Mouse (Mus musculus) embryo, embryonic 11 days (tissue): ENCODE data around the gene Polm.

Source experiments
- DNase-seq: peaks from one replicate; pipeline ENCODE4 v3.0.0-alpha.2; 2015

The Polm gene

DNA sequence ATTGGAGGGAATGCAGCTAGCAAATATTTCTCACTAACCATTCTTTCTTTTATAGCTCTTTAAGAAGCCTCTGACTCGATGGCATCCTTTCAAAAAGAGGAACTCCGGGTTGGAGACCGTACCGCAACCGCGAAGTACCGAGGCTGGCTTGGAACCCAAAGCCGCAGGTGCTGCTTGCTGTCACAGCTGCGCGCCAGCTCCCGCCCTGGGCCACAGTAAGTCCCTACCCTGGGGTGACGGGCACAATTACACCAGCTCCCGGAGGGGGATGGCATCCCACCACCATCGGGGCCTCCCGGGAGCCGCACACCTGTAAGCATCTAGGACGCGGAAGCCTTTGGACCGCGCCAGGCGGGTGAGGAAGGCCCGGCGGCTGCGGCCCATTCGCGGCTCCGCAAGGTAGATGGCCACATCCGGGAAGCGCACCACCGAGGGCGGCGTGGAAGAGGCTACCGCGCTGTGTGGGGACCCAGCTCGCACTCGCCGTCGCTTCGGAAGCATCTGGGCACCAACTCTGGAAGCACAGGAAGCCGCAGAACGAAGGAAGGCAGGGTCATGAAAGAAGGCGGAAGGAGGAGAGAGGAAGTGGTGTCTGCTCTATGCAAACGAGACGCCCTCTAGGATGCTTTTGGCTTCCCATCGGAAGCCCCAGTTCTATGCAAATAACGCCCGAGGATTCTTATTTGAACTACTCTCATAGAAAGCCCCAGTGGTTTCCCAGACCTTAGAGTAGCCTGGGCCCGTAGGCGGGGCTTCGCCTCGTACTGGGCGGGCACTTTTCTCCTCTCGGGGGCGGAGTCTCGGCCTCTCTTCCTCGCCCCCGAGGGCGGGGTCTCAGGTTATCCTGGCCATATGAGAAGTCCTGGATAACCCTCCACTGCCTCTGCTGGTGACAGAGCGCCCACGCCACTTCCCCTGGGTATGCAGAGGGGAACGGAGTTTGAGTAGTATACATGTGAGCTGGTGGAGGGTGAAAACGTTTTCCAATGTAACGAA, at the start of gene Polm:
Gene Polm, minus strand, starts transcription at position 766 of the 996 bp plus-strand sequence.
- peak; percentile 99 for DNase-seq

DNA sequence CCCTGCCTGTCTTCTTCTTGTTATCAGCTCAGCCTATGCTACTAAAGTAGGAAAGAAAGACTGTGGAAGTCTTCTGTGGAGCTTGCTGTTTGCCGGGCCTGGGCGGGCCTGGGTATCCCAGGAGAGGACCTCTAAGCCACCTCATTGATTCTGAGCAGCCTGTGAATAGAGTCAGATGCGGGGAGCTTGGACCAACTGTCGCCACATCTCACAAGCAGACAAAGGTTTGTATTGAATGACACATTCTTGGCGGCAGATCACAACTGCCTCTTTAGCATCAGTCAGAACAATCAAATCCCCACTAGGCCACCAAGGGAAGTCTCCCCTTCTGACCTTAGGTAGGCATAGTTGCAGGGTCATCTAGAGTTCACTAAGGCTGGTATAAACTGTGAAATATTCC, 49.4 kb upstream of the Polm start:
- peak; percentile 53 for DNase-seq

DNA sequence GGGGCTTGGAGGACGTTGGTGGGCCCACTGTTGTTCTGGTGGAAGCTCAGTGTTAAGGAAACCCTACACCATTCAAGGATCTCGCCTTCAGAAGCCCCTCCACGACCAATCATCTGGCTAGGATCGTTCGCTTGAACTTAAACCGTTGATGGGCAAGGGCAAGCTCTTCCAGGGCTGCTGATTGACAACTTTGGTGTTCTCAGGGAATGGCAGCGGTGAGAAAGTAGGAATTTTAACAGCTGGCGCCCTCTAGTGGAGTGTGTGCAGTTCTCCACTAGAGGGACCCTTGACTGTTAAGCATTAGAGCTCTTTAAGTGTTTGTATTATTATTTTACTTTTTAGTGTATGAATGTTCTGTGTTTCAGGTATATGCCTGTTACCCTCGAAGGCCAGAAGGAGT, 48.4 kb upstream of the Polm start:
- DNase-seq, result peak; percentile 85

DNA sequence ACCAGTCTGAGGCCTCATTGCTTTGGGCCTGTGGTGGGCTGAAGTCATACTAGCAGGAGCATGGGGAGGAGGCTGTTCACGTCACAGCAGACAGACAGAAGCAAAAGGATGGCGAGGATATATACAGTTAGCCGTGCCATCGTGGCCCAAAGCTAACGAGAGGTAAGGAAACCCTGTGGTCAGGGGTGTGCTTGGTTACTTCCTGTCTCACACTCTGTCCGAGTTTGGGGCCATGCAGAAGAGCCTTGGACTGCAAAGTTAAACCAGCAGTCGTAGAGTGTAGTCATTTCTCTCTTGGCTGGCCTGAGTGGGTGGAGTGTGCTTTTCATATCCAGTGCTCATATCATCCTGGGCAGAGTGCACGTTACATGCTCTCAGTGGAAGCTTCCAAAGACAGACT, 44.7 kb upstream of the Polm start:
- DNase-seq, result no peak

DNA sequence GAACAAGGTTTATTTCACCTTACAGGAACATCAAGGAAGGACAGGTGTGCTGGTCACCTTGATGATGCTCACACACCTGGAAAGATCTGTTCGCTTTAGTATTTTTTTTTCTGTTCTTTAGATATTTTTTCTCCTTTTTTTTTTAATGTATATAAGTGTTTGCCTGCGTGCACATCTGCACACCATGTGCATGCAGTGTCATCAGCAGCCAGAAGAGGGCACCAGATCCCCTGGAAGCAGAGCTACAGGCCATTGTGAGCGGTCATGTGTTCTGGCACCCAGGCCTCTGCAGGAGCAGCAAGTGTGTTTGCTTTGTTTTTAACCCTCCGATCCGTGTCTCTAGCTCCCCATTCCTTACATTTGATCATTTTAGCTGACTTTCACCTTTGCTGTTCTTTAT, 42.1 kb upstream of the Polm start:
- peak; percentile 77 for DNase-seq

DNA sequence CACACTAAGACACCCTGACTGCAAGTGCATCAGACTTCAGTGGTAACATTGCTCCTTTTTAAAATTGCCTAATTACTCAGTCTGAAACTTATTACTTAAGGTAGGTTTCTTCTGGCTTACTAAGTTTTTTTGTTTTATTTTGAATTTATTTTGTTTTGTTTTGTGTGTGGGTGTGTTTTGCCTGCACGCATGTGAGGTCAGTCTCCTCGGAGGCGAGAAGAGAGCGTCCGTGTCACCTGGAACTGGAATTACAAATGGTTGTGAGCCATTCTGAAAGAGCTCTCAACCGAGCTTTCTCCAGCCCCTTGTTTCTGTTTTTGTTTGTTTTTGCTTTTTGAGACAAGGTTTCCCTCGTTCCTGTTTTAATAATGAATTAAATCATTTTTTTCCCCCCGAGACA, 40.8 kb upstream of the Polm start:
- DNase-seq, result no peak

DNA sequence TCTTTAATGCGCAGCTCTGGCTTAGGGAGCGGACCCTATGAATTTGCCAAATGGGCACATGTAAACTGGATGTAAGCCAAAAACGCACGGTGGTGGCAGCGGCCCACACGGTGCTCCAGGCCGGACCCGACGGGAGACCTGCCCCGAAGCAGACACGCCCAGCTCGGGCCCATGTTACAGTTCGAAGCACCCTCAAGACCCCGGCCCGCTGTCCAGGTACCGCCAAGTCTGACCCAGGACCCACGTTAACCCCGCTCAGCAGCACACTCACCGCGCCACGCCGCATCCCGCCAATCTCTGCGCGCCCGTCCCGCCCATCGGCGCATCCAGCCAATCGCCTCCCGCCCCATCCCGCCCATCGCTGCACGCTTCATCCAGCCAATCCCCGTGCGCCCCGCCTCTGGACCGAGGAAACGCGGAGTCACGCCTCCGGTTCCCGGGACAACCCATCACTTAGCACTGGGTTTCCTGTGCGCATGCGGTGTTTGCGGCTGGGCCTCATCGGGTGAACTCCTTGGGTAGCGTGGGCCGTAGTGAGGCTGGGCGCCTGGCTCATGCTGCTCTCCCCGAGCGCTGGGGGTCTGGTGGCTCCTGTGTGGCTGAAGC, 40.2 kb upstream of the Polm start, which contains the start of gene Pold2:
Gene Pold2, minus strand, starts transcription at position 372 of the 606 bp plus-strand sequence.
- peak; percentile 100 for DNase-seq

DNA sequence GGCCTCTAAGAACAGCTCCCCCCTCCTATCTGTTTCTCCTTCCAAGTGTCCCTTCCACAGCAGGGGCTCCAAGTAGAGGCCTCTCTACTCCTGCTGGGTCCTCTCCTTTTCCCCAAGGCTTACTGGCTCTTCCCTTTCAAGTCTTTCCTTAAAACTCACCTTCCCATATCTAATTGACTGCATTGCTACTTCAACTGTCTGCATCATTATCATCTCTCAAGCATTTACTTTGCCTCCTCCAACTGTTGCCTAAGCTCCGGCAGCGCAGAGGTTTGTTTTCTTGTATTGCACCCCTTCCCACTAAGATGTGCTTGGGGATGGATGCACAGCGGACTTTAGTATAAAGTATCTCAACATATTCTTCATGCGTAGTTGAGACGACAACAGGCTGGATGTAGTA, 39.6 kb upstream of the Polm start:
- DNase-seq, result no peak

DNA sequence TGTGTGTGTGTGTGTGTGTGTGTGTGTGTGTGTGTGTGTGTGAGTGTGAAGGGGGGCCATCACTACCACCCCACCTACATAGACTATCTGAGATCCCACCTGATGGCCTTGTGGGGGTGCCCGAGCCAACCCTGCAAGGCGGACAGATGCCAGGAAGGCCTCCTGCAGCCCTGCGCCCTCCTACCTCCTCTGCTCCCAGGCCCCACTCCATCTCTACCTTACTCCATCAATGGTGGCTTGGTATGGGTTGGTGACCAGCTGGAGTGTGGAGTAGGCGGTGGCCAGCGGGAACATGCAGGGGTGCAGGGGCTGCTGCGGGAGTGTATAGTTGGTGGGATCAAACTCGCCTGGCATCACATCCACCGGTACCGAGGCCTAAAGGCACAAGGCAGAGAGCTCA, 35.4 kb upstream of the Polm start:
- DNase-seq, result no peak

DNA sequence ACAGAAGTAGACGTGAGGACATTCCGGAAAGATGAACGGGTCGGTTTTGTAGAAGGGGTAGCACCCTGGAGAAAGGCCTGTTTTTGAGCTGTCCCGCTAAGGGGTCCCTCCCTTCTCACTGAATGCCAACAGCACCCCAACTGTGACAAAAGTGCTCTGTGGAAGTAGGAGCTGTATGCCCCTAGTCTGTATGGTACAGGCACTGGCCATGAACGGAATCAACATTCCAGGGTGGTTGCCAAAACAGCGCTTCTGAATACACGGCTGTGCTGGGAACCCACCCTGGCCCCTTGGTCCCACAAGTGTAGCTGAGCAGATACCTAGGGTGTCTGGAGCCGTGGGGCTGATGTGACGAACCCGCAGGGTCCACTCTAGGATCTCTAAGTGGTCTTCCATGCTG, 34.9 kb upstream of the Polm start:
- DNase-seq, result no peak

DNA sequence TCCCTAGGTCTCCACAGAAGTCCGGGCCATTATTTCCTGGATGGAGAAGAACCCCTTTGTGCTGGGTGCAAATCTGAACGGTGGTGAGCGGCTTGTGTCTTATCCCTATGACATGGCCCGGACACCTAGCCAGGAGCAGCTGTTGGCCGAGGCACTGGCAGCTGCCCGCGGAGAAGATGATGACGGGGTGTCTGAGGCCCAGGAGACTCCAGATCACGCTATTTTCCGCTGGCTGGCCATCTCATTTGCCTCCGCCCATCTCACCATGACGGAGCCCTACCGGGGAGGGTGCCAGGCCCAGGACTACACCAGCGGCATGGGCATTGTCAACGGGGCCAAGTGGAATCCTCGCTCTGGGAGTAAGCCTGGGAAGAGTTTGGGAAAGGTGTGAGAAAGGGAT, 32.3 kb upstream of the Polm start:
- no peak for DNase-seq

DNA sequence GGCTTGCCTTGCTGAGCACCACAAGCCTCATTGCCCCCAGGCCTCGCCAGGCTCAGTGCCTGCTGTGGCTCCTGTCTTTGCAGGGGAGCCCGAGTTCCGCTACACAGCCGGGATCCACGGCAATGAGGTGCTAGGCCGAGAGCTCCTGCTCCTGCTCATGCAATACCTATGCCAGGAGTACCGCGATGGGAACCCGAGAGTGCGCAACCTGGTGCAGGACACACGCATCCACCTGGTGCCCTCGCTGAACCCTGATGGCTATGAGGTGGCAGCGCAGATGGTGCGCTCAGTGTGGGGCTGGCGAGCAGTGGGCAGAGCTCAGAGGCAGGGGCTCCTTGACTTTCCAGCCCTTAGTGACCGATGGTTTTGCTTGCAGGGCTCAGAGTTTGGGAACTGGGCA, 31.5 kb upstream of the Polm start:
- DNase-seq, result no peak

DNA sequence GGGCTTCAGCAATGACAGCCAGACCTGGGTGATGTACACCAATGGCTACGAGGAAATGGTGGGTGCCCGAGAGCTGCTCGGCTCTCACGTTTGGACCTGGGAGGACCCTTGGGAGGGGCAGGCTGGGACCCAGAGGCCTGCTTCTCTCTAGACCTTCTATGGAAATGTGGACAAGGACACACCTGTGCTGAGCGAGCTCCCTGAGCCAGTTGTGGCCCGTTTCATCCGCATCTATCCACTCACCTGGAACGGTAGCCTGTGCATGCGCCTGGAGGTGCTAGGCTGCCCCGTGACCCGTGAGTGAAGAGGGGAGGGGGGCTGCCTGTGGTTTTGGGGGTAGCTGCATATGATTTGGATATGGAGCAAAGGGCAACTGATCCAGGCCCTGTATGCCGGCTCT, 30.5 kb upstream of the Polm start:
- DNase-seq, result no peak

DNA sequence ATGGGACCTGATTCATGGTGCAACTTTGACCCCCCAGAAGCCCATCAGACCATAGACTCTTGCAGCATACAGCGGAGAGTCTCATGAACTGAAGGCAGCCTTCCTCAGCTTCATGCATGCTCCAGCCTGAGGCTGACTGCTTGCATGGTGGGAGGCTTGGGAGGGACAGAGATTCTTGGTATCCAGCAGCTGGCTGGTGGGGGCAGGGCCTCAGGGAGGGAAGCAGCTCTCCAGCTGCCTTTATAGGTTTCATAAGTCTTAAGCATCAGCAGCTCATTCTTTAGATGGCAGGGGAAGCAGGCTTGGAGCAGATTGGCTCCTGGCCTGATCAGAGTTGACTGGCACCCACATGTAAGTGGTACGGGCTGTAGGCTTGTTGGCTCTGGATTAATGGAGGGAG, 29.4 kb upstream of the Polm start:
- DNase-seq, result no peak

DNA sequence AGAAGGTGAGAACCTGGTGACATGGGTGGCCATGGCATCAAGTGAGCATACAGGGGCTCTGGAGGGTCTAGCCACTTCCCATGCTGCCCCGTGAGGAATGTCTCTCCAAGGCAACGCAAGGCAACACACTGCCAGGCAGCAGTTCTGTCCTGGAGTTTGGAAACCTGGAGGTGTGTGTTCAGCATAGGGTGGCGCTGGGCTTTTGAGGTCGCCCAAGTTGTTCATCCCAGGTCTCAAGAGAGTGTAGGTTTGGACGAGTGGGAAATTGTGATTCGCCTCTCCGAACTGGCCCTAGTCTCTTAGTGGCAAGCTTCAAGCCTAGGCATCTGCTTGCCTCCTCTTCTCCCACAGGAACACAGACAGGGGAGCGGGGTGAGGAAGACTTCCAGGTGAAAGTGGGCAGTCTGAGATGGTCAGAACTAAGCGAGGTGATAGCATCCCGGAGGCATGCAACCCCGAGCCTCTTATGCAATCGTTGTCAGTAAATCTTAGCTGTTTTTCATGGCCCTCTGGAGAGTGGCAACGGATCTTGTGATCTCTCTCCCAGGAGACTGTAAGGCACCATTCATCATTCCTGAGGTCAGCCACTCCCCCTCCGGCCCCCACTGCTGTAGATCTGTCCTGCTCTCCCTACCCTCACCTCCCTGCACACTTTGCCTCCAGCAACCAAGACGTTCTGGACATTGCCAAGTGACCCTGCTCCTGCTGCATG, 24.7 kb upstream of the Polm start:
- peak; percentile 41 for DNase-seq

DNA sequence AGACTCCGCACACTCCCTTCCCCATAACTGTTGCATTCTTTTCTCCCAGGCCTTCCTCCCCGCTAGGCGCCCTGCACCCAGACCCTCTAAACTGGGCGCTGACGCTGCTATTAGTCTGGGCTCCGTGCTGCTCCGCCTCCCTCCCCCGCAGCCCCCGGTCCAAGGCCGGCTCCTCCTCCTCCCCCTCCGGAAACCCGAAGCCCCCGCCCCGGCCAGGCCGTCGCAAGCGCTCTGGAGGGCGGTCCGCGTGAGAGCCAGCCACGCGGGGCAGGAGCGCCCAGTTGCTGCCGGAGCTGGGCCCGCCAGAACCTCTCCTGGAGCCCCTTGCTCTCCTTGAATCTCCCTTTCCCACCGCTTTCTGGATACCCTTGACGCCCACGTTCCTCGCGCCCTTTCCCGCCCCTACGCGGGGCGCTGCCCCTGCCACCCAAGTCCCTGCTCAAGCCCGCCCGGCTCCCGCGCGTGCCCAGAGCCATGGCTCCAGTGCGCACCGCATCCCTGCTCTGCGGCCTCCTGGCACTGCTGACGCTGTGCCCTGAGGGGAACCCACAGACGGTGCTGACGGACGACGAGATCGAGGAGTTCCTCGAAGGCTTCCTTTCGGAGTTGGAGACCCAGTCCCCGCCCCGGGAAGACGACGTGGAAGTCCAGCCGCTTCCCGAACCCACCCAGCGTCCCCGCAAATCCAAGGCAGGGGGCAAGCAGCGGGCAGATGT, 24.0 kb upstream of the Polm start, which contains the start of gene Aebp1:
Gene Aebp1, plus strand, starts transcription at position 270 of the 716 bp plus-strand sequence.
- DNase-seq, result peak; percentile 66

DNA sequence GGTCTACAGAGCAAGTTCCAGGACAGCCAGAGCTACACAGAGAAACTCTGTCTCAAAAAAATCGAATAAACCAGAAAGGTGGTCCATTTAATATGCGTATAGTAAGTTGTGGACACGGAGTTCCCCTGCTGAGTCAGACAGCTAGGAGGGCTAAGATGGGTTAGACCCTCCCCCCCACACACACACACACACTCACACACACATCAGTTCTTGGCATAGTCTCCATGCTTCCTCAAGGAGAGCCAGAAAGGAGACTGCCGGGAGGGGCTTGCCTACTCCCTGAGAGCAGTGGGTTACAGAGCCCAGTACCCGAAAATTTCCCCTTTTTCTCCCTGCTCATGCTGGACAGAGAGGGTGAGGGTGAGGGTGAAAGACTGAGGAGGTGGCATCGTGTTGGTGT, 22.8 kb upstream of the Polm start:
- no peak for DNase-seq

DNA sequence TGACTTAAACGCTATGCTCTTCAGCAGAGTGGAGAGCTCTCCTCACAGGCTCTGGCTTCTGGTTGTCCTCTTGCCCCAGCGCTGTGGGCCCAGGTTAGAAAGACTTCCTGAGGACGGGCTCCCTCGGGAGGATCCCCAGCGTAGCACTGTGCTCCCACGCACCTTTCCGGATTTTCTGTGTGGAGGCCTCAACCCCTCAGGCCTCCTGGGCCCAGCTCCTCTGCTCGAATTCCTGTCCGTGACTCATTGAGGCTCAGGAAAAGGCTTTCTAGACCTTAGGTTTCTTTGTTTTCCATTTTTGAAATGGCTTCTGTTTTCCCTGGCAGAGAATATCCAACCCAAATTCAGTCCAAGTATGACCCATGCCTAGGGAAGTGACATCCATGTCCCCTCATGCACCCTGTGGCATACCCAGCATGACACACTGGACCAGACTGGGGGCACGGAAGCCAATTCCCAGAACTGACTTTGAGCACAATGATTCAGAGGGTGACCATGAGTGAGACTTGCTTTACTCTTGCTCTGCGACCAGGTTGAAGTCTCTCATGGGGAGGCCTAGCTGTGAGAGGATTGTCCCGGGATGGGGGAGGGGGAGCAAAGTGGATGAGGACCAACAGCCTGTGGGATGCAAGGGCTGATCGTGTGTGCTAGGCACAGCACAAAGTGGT, 22.2 kb upstream of the Polm start:
- DNase-seq, result no peak

DNA sequence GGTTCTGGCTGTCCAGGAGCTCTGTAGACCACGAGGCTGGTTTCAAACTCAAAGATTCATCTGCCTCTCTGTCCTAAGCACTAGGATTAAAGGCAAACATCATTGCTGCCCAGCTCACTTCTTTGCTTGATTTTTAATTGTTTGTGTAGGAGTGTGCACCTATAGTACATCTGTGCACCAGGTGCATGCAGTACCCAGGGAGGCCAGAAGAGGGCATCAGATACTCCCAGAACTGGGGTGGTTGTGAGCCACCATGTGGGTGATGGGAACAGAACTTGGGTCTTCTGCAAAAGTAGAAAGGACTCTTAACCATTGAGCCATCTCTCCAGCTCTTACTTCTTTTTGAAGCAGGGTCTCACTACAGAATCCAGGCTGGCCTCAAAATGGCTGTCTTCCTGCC, 20.9 kb upstream of the Polm start:
- DNase-seq, result no peak

DNA sequence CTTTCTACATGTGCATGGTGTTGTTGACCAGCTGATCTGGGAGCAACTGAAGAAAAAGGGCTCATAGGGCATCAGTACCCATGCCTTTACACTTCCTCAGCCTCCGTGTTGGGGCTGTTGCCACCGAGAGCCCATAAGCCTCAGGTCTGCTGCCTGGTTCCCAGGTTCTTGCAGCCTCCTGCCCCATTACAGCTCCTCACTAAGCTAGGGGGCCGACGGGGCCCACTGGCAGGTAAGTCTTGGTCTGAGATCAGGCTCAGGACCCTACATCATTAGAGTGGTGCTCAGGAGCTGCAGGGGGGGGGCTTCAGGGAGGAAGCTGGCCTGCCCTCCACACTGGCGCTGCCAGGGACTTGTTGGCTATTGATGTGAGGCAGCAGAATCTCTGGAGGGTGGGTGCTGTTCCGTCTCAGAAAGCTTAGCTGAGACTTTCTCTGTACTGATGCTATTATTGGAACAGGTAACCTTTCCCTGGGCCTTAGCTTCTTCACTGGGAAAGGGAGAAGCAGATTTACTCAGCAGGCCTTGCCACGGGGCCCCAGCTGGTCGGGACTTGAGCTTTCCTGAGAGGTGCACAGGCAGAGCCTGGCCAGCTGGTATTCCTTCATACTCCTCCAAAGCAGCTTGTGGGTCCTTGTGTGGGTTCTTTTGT, 18.8 kb upstream of the Polm start:
- no peak for DNase-seq

DNA sequence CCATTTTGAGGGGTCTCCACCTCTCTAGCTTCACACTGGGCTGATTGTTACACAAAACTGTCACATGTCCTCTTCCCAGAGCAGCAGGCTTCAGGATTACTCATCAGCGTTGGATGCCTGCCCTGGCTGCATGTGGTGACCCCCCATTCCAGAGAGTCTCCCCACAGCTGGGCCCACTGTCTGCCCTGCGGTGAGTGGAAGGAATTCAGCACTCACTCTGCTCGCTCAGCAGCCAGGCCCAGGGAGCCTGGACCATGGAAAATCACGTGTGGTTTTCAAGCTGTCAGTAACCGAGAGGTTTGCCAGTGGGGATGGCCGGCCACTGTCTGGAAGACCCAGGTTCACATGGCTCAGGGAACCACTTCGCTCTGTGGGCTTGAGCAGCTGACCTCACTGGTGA, 18.1 kb upstream of the Polm start:
- peak; percentile 20 for DNase-seq

DNA sequence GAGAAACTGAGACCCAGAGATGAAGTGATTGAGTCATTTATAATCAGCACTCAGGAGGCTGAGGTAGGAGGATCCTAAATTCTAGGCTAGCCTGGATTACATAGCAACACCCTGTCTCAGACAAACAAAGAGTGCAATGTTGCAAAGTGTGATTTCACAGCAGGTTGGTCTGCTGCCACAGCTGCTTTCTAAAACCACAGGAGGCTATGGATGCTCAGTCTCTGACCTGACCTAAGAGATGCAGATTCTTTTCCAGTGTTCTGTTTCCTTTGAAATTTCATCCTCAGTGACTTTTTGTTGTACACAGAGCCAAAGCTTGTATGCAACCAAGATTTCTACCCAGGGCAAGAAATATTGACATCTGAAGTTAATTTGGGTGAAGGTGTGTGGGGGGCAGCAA, 17.7 kb upstream of the Polm start:
- no peak for DNase-seq
